Mouse (Mus musculus) hindbrain, embryonic 15.5 days (tissue): ENCODE data around the gene Pitx1. TPM values are rescaled to one million over a fixed set of nuclear protein-coding genes. Genes with fewer than 3 reads are reported as not detected.

Experiments
- ATAC-seq: fragments of 200-750 bp; cut with Nextera tagmentation; 2 replicates; pipeline ENCODE4 v1.8.0; 2017; ENCODE audit warnings: low read depth, moderate number of reproducible peaks, moderate TSS enrichment; ENCODE audit not compliant: low FRiP score
- H3K27ac ChIP-seq: fragments of 300-500 bp; sonication (generic); replicated peaks from 2 replicates; pipeline ENCODE4 v1.5.1; 2015; ENCODE audit warnings: mild to moderate bottlenecking, inconsistent platforms
- H3K27me3 ChIP-seq: fragments of 300-500 bp; sonication (generic); 2 replicates; pipeline ENCODE4 v1.6.1; 2015; ENCODE audit warnings: control low read depth, inconsistent platforms
- H3K36me3 ChIP-seq: fragments of 300-500 bp; sonication (generic); 2 replicates; pipeline ENCODE4 v1.6.1; 2015; ENCODE audit warnings: control low read depth, inconsistent platforms
- H3K4me1 ChIP-seq: fragments of 300-500 bp; sonication (generic); replicated peaks from 2 replicates; pipeline ENCODE4 v1.6.1; 2015; ENCODE audit warnings: control low read depth, inconsistent platforms
- H3K4me2 ChIP-seq: fragments of 300-500 bp; sonication (generic); 2 replicates; pipeline ENCODE4 v1.6.1; 2015; ENCODE audit warnings: moderate library complexity, mild to moderate bottlenecking, inconsistent platforms
- H3K4me3 ChIP-seq: fragments of 300-500 bp; sonication (generic); 2 replicates; pipeline ENCODE4 v1.5.1; 2015; ENCODE audit warnings: mild to moderate bottlenecking, inconsistent platforms
- H3K9ac ChIP-seq: fragments of 300-500 bp; sonication (generic); 2 replicates; pipeline ENCODE4 v1.6.1; 2015; ENCODE audit warnings: inconsistent platforms
- H3K9me3 ChIP-seq: fragments of 300-500 bp; sonication (generic); 2 replicates; pipeline ENCODE4 v1.6.1; 2016; ENCODE audit warnings: control low read depth, inconsistent platforms
- WGBS: fragments of 180-500 bp; shearing (Covaris S2); methylation state at CpG from one replicate; pipeline ENCODE4 v1.1.7; 2015; 5-methylcytosine and 5-hydroxymethylcytosine counted together
- polyA plus RNA-seq: library from polyadenylated mRNA; unstranded; fragments of >200 nt; fragmentation: Nextera tagmentation; extraction: Ambion mirVana; gene quantifications from 2 replicates; pipeline ENCODE4 v1.2.1, GENCODE M21; 2015

Pitx1 gene
- 0.10 and 0.30 TPM in 2 replicates for polyA plus RNA-seq

- Histone ChIP-seq H3K27ac (no peak within 1 kb of the TSS), H3K9me3 (no peaks in the 10 kb centered on the region), H3K36me3 (no peaks in the 10 kb centered on the region), H3K9ac (no peak within 1 kb of the TSS), H3K4me3 (no peak within 1 kb of the TSS), H3K4me1 (peaks cover 11% of the 10 kb centered on the region), H3K4me2 (no peak within 1 kb of the TSS), H3K27me3 (peaks cover 86% of the 10 kb centered on the region)
- no peak for ATAC-seq
- WGBS: 1% methylated on average over 34 of the region's 36 CpGs
These were observed at the start of gene Pitx1 for GRCm38 (mm10) chr13:55836142-55836625. TSS of gene Pitx1 (minus strand) at chr13:55836192.

GRCm38 (mm10) chr13:55881431-55882202 lies 45.6 kb upstream of the Pitx1 start:
- no peak overlapping the region for H3K4me3 ChIP-seq
- no peak overlapping the region for H3K9ac ChIP-seq
- H3K9me3 ChIP-seq: no peaks in the 10 kb centered on the region
- no peak overlapping the region for H3K27ac ChIP-seq
- no peaks in the 10 kb centered on the region for H3K36me3 ChIP-seq
- ATAC-seq: no peak
- H3K27me3 ChIP-seq: no peaks in the 10 kb centered on the region
- H3K4me2 ChIP-seq: no peak overlapping the region
- no peaks in the 10 kb centered on the region for H3K4me1 ChIP-seq
- 65% methylated on average over 16 of the region's 16 CpGs for WGBS

- WGBS: 86% methylated on average over 4 of the region's 4 CpGs
- no peak overlapping the region for H3K9ac ChIP-seq
- no peak for ATAC-seq
These were observed 42.4 kb upstream of the Pitx1 start for GRCm38 (mm10) chr13:55878353-55878752.

GRCm38 (mm10) chr13:55871410-55871809 lies 35.4 kb upstream of the Pitx1 start:
- 82% methylated on average over 7 of the region's 7 CpGs for WGBS

More at GRCm38 (mm10) chr13:55878353-55878752, 42.4 kb upstream of the Pitx1 start:
- Histone ChIP-seq H3K4me2 (no peak overlapping the region), H3K27me3 (no peaks in the 10 kb centered on the region), H3K4me1 (no peaks in the 10 kb centered on the region), H3K27ac (no peak overlapping the region), H3K4me3 (no peak overlapping the region), H3K9me3 (no peaks in the 10 kb centered on the region), H3K36me3 (no peaks in the 10 kb centered on the region)

GRCm38 (mm10) chr13:55870001-55870400 lies 34.0 kb upstream of the Pitx1 start:
- no peak overlapping the region for H3K4me2 ChIP-seq
- WGBS: 88% methylated on average over 1 of the region's 1 CpGs
- H3K36me3 ChIP-seq: no peaks in the 10 kb centered on the region
- H3K4me1 ChIP-seq: no peaks in the 10 kb centered on the region
- H3K27ac ChIP-seq: no peak overlapping the region
- H3K4me3 ChIP-seq: no peak overlapping the region
- H3K9ac ChIP-seq: no peak overlapping the region
- no peak for ATAC-seq
- H3K9me3 ChIP-seq: no peaks in the 10 kb centered on the region
- 0 out of 2 replicates have a peak, but pooled peaks cover 4% of the 10 kb centered on the region for H3K27me3 ChIP-seq

More at GRCm38 (mm10) chr13:55871410-55871809, 35.4 kb upstream of the Pitx1 start:
- ATAC-seq: no peak
- Histone ChIP-seq H3K4me3 (no peak overlapping the region), H3K9me3 (no peaks in the 10 kb centered on the region), H3K27ac (no peak overlapping the region), H3K9ac (no peak overlapping the region), H3K4me1 (no peaks in the 10 kb centered on the region), H3K27me3 (0 out of 2 replicates have a peak, but pooled peaks cover 3% of the 10 kb centered on the region), H3K4me2 (no peak overlapping the region), H3K36me3 (no peaks in the 10 kb centered on the region)

- Histone ChIP-seq H3K9me3 (no peaks in the 10 kb centered on the region), H3K4me3 (no peak overlapping the region), H3K9ac (no peak overlapping the region), H3K27ac (no peak overlapping the region), H3K4me2 (no peak overlapping the region), H3K36me3 (no peaks in the 10 kb centered on the region), H3K27me3 (0 out of 2 replicates have a peak, but pooled peaks cover 6% of the 10 kb centered on the region), H3K4me1 (no peaks in the 10 kb centered on the region)
- WGBS: 44% methylated on average over 13 of the region's 13 CpGs
- ATAC-seq: no peak
These were observed 31.6 kb upstream of the Pitx1 start for GRCm38 (mm10) chr13:55867540-55868103.

- H3K27me3 ChIP-seq: peaks cover 45% of the 10 kb centered on the region
- H3K27ac ChIP-seq: no peak overlapping the region
- H3K36me3 ChIP-seq: no peaks in the 10 kb centered on the region
- WGBS: 67% methylated on average over 10 of the region's 10 CpGs
- H3K4me3 ChIP-seq: no peak overlapping the region
- H3K4me2 ChIP-seq: no peak overlapping the region
- H3K4me1 ChIP-seq: no peaks in the 10 kb centered on the region
- no peak for ATAC-seq
- no peak overlapping the region for H3K9ac ChIP-seq
- no peaks in the 10 kb centered on the region for H3K9me3 ChIP-seq
These were observed 24.5 kb upstream of the Pitx1 start for GRCm38 (mm10) chr13:55860483-55860882.

GRCm38 (mm10) chr13:55858463-55858862 lies 22.5 kb upstream of the Pitx1 start:
- H3K27me3 ChIP-seq: peaks cover 50% of the 10 kb centered on the region
- H3K9me3 ChIP-seq: no peaks in the 10 kb centered on the region
- no peak overlapping the region for H3K4me3 ChIP-seq
- H3K36me3 ChIP-seq: no peaks in the 10 kb centered on the region
- no peak overlapping the region for H3K27ac ChIP-seq
- WGBS: 91% methylated on average over 5 of the region's 5 CpGs
- no peaks in the 10 kb centered on the region; the same call in 1 of the 2 replicates for H3K4me1 ChIP-seq
- H3K9ac ChIP-seq: no peak overlapping the region
- ATAC-seq: no peak
- H3K4me2 ChIP-seq: no peak overlapping the region

GRCm38 (mm10) chr13:55855793-55856192 lies 19.8 kb upstream of the Pitx1 start:
- H3K36me3 ChIP-seq: no peaks in the 10 kb centered on the region
- no peaks in the 10 kb centered on the region; the same call in 1 of the 2 replicates for H3K4me1 ChIP-seq
- no peak overlapping the region for H3K27ac ChIP-seq
- no peak overlapping the region for H3K9ac ChIP-seq
- no peak for ATAC-seq
- H3K4me3 ChIP-seq: no peak overlapping the region
- 65% methylated on average over 7 of the region's 7 CpGs for WGBS
- peaks cover 49% of the 10 kb centered on the region for H3K27me3 ChIP-seq
- no peaks in the 10 kb centered on the region for H3K9me3 ChIP-seq
- H3K4me2 ChIP-seq: no peak overlapping the region

- Histone ChIP-seq H3K4me3 (no peak overlapping the region), H3K27ac (no peak overlapping the region), H3K27me3 (peaks cover 45% of the 10 kb centered on the region; the same call in 1 of the 2 replicates), H3K4me2 (no peak overlapping the region), H3K4me1 (no peaks in the 10 kb centered on the region; the same call in 1 of the 2 replicates), H3K36me3 (no peaks in the 10 kb centered on the region), H3K9me3 (no peaks in the 10 kb centered on the region), H3K9ac (no peak overlapping the region)
- WGBS: 72% methylated on average over 3 of the region's 3 CpGs
- no peak for ATAC-seq
These were observed 16.2 kb upstream of the Pitx1 start for GRCm38 (mm10) chr13:55852205-55852604.

GRCm38 (mm10) chr13:55850726-55851125 lies 14.7 kb upstream of the Pitx1 start:
- Histone ChIP-seq H3K27ac (no peak overlapping the region), H3K36me3 (no peaks in the 10 kb centered on the region), H3K4me1 (no peaks in the 10 kb centered on the region; the same call in 1 of the 2 replicates), H3K4me2 (no peak overlapping the region), H3K9me3 (no peaks in the 10 kb centered on the region), H3K27me3 (peaks cover 47% of the 10 kb centered on the region; the same call in 1 of the 2 replicates), H3K4me3 (no peak overlapping the region), H3K9ac (no peak overlapping the region)
- no peak for ATAC-seq
- 73% methylated on average over 5 of the region's 5 CpGs for WGBS

GRCm38 (mm10) chr13:55848604-55849190 lies 12.7 kb upstream of the Pitx1 start:
- H3K4me3 ChIP-seq: no peak overlapping the region
- no peak for ATAC-seq
- peaks cover 44% of the 10 kb centered on the region; the same call in 1 of the 2 replicates for H3K27me3 ChIP-seq
- 56% methylated on average over 13 of the region's 13 CpGs for WGBS
- no peaks in the 10 kb centered on the region for H3K9me3 ChIP-seq
- no peaks in the 10 kb centered on the region for H3K36me3 ChIP-seq
- no peak overlapping the region for H3K9ac ChIP-seq
- H3K4me2 ChIP-seq: no peak overlapping the region
- no peaks in the 10 kb centered on the region; the same call in 1 of the 2 replicates for H3K4me1 ChIP-seq
- no peak overlapping the region for H3K27ac ChIP-seq
